Mouse (Mus musculus) kidney, adult 2 months (tissue): ENCODE results near the gene Rex2. TPM values are rescaled to one million over a fixed set of nuclear protein-coding genes. Genes with fewer than 3 reads are reported as not detected.

ENCODE experiments used
- polyA plus RNA-seq: library from polyadenylated mRNA; depleted of rRNA; stranded (reverse); fragments of >200 nt; gene quantifications from 2 replicates; pipeline ENCODE4 v1.2.3, GENCODE M21; 2012; rRNA removed

The Rex2 gene
- polyA plus RNA-seq, 1 experiment = 0.09 TPM

Other genes starting within 250 kb of the Rex2 start
- 0.11 TPM in 1 of 2 replicates, not detected in the other for gene Gm21411, start 112.3 kb upstream of the Rex2 start, polyA plus RNA-seq
- gene Zfp989, start 49.9 kb upstream of the Rex2 start, polyA plus RNA-seq = not detected in 2 replicates
- gene Zfp991, start 110.2 kb downstream of the Rex2 start, polyA plus RNA-seq = 0.05 TPM in 2 replicates